Mouse (Mus musculus): ENCODE measurements around the gene Stx12. TPM values are rescaled to one million over a fixed set of nuclear protein-coding genes. Genes with fewer than 3 reads are reported as not detected.

Gene Stx12
- polyA plus RNA-seq, 1 experiment, result 118 TPM

GRCm38 (mm10) chr4:132807771-132808641 is 76.3 kb downstream of the Stx12 start:
- DNase-seq (ENCODE audit: low read depth), result no peak
- TF ChIP-seq CTCF (IDR thresholded peaks at IDR 0.05; ENCODE audit: borderline replicate concordance, extremely low read depth, insufficient read depth, insufficient read length), result no peak
- TF ChIP-seq POLR2A (IDR thresholded peaks at IDR 0.05; ENCODE audit: borderline replicate concordance, extremely low read depth, insufficient read depth, insufficient read length, poor library complexity, severe bottlenecking), result no peak

GRCm38 (mm10) chr4:132806620-132807191 is 77.6 kb downstream of the Stx12 start:
- TF ChIP-seq POLR2A (IDR thresholded peaks at IDR 0.05; ENCODE audit: borderline replicate concordance, extremely low read depth, insufficient read depth, insufficient read length, poor library complexity, severe bottlenecking) (no peak), CTCF (IDR thresholded peaks at IDR 0.05; ENCODE audit: borderline replicate concordance, extremely low read depth, insufficient read depth, insufficient read length) (no peak)
- no peak for DNase-seq (ENCODE audit: low read depth)

GRCm38 (mm10) chr4:132805599-132806197 is 78.6 kb downstream of the Stx12 start:
- no peak for DNase-seq (ENCODE audit: low read depth)
- TF ChIP-seq POLR2A (IDR thresholded peaks at IDR 0.05; ENCODE audit: borderline replicate concordance, extremely low read depth, insufficient read depth, insufficient read length, poor library complexity, severe bottlenecking), result no peak
- no peak for TF ChIP-seq CTCF (IDR thresholded peaks at IDR 0.05; ENCODE audit: borderline replicate concordance, extremely low read depth, insufficient read depth, insufficient read length)

GRCm38 (mm10) chr4:132805146-132805545 is 79.2 kb downstream of the Stx12 start:
- TF ChIP-seq POLR2A (IDR thresholded peaks at IDR 0.05; ENCODE audit: borderline replicate concordance, extremely low read depth, insufficient read depth, insufficient read length, poor library complexity, severe bottlenecking) (no peak), CTCF (IDR thresholded peaks at IDR 0.05; ENCODE audit: borderline replicate concordance, extremely low read depth, insufficient read depth, insufficient read length) (no peak)
- no peak for DNase-seq (ENCODE audit: low read depth)

- TF ChIP-seq CTCF (IDR thresholded peaks at IDR 0.05; ENCODE audit: borderline replicate concordance, extremely low read depth, insufficient read depth, insufficient read length), result no peak
- DNase-seq (ENCODE audit: low read depth), result no peak
These were observed 80.0 kb downstream of the Stx12 start for GRCm38 (mm10) chr4:132804331-132804730.

GRCm38 (mm10) chr4:132803876-132804275 is 80.4 kb downstream of the Stx12 start:
- DNase-seq (ENCODE audit: low read depth), result no peak
- no peak for TF ChIP-seq CTCF (IDR thresholded peaks at IDR 0.05; ENCODE audit: borderline replicate concordance, extremely low read depth, insufficient read depth, insufficient read length)
- TF ChIP-seq POLR2A (IDR thresholded peaks at IDR 0.05; ENCODE audit: borderline replicate concordance, extremely low read depth, insufficient read depth, insufficient read length, poor library complexity, severe bottlenecking), result no peak

Other genes starting within 250 kb of the Stx12 start
- 28.6 and 29.6 TPM in 2 replicates for gene Eya3, start 245.5 kb downstream of the Stx12 start, polyA plus RNA-seq (2012; rRNA removed)
- 6.6 and 7.1 TPM in 2 replicates for gene Xkr8, start 152.0 kb downstream of the Stx12 start, polyA plus RNA-seq (2012; rRNA removed)
- gene Smpdl3b, start 127.3 kb downstream of the Stx12 start, polyA plus RNA-seq (2012; rRNA removed), result 0.78 and 1.1 TPM in 2 replicates
- 29.6 and 46.6 TPM in 2 replicates for gene Rpa2, start 116.2 kb downstream of the Stx12 start, polyA plus RNA-seq (2012; rRNA removed)
- gene Themis2, start 88.1 kb downstream of the Stx12 start, polyA plus RNA-seq (2012; rRNA removed), result 0.38 and 0.90 TPM in 2 replicates
- gene Ppp1r8, start 41.3 kb downstream of the Stx12 start, polyA plus RNA-seq (2012; rRNA removed), result 91.3 and 110 TPM in 2 replicates
- gene Fam76a, start 38.0 kb upstream of the Stx12 start, polyA plus RNA-seq (2012; rRNA removed), result 19.8 and 20.3 TPM in 2 replicates
- 0.09 and 0.15 TPM in 2 replicates for gene Fgr, start 89.6 kb upstream of the Stx12 start, polyA plus RNA-seq (2012; rRNA removed)
- gene Ahdc1, start 126.8 kb upstream of the Stx12 start, polyA plus RNA-seq (2012; rRNA removed), result 20.9 and 43.2 TPM in 2 replicates
- gene Wasf2, start 246.0 kb upstream of the Stx12 start, polyA plus RNA-seq (2012; rRNA removed), result 19.0 and 25.5 TPM in 2 replicates

All from brain, embryonic 14.5 days (tissue).